Mouse (Mus musculus) kidney, embryonic 15.5 days (tissue): Measurements from ENCODE around the gene Gpx6. TPM values are rescaled to one million over a fixed set of nuclear protein-coding genes. Genes with fewer than 3 reads are reported as not detected.
A peak's percentile ranks its signal among the peaks of the same experiment; 100 is the strongest.

Experiments used
- ATAC-seq: fragments of 200-750 bp; cut with Nextera tagmentation; replicated peaks from 2 replicates; pipeline ENCODE4 v1.8.0; 2017; ENCODE audit warnings: moderate TSS enrichment; ENCODE audit not compliant: low FRiP score
- H3K27ac ChIP-seq: fragments of 300-500 bp; sonication (generic); 2 replicates; pipeline ENCODE4 v1.5.1; 2015; ENCODE audit warnings: mild to moderate bottlenecking, inconsistent platforms
- H3K27me3 ChIP-seq: fragments of 300-500 bp; sonication (generic); 2 replicates; pipeline ENCODE4 v1.6.1; 2015; ENCODE audit warnings: inconsistent platforms
- H3K36me3 ChIP-seq: fragments of 300-500 bp; sonication (generic); 2 replicates; pipeline ENCODE4 v1.6.1; 2015; ENCODE audit warnings: inconsistent platforms
- H3K4me1 ChIP-seq: fragments of 300-500 bp; sonication (generic); 2 replicates; pipeline ENCODE4 v1.6.1; 2015; ENCODE audit warnings: inconsistent platforms
- H3K4me2 ChIP-seq: fragments of 300-500 bp; sonication (generic); 2 replicates; pipeline ENCODE4 v1.6.1; 2015; ENCODE audit warnings: moderate library complexity, mild to moderate bottlenecking, inconsistent platforms
- H3K4me3 ChIP-seq: fragments of 300-500 bp; sonication (generic); replicated peaks from 2 replicates; pipeline ENCODE4 v1.5.1; 2015; ENCODE audit warnings: mild to moderate bottlenecking, inconsistent platforms
- H3K9ac ChIP-seq: fragments of 300-500 bp; sonication (generic); 2 replicates; pipeline ENCODE4 v1.6.1; 2015; ENCODE audit warnings: mild to moderate bottlenecking, inconsistent platforms
- H3K9me3 ChIP-seq: fragments of 300-500 bp; sonication (generic); replicated peaks from 2 replicates; pipeline ENCODE4 v1.6.1; 2016; ENCODE audit warnings: inconsistent platforms
- WGBS: fragments of 180-500 bp; shearing (Covaris S2); methylation state at CpG from one replicate; pipeline ENCODE4 v1.1.7; 2015; ENCODE audit warnings: mixed read lengths; 5-methylcytosine and 5-hydroxymethylcytosine counted together
- polyA plus RNA-seq: library from polyadenylated mRNA; unstranded; fragments of >200 nt; fragmentation: Nextera tagmentation; extraction: Ambion mirVana; gene quantifications from 2 replicates; pipeline ENCODE4 v1.2.1, GENCODE M21; 2015

The Gpx6 gene
- polyA plus RNA-seq, 1 experiment from 2014 or later = 5.2 TPM

DNA sequence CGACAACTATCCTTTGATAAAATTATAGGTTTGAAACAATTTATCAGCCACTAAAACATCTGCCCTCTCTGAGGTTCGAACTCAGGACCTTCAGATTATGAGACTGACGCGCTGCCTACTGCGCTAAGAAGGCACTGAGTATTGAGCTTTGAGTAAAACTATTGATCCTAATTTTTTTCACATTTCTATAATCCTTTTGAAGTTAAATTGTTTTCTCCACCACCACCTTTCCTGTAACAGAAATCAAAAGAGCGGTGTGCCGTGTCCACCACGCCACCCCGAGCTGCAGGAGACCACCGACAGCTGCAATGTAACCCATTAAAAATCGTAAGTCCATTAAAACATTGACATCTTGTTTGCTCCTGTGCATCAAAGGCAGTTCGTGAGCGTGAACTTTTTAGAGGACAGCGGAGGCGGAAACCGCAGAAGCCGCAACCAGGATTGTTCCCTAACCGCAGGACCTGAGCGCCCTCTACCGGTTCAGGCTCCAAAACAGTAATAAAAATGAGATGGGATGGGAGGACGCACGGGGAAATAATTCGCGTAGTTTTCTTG is 14.8 kb downstream of the Gpx6 start:
- ATAC-seq = peak; percentile 63
- no peak overlapping the region for H3K27ac ChIP-seq
- H3K4me1 ChIP-seq = peaks cover 12% of the 10 kb centered on the region
- 0 out of 2 replicates have a peak overlapping the region, but pooled peaks have one; percentile 12 for H3K9ac ChIP-seq
- under 1% methylated on average over 24 of the region's 24 CpGs for WGBS
- H3K9me3 ChIP-seq = no peaks in the 10 kb centered on the region
- no peaks in the 10 kb centered on the region for H3K36me3 ChIP-seq
- peak overlapping the region; percentile 48 for H3K4me3 ChIP-seq
- 0 out of 2 replicates have a peak, but pooled peaks cover 8% of the 10 kb centered on the region for H3K27me3 ChIP-seq
- H3K4me2 ChIP-seq = peak overlapping the region; percentile 67

GRCm38 (mm10) chr13:21327424-21327823 is 15.5 kb downstream of the Gpx6 start:
- H3K4me3 ChIP-seq = peak overlapping the region; percentile 48
- peak overlapping the region; percentile 67 for H3K4me2 ChIP-seq
- peaks cover 9% of the 10 kb centered on the region for H3K4me1 ChIP-seq
- H3K27me3 ChIP-seq = 0 out of 2 replicates have a peak, but pooled peaks cover 8% of the 10 kb centered on the region
- no peaks in the 10 kb centered on the region for H3K9me3 ChIP-seq
- peak overlapping the region; percentile 12; the same call in 1 of the 2 replicates for H3K9ac ChIP-seq
- no peak overlapping the region for H3K27ac ChIP-seq
- WGBS = under 1% methylated on average over 9 of the region's 9 CpGs
- ATAC-seq = peak; percentile 62
- H3K36me3 ChIP-seq = no peaks in the 10 kb centered on the region

GRCm38 (mm10) chr13:21346610-21347009 is 34.7 kb downstream of the Gpx6 start, which contains the start of gene Olfr1367:
Olfr1367 (plus strand) TSS chr13:21346910.
- Histone ChIP-seq H3K36me3 (no peaks in the 10 kb centered on the region), H3K4me2 (no peak within 1 kb of the TSS), H3K27me3 (no peaks in the 10 kb centered on the region), H3K4me3 (no peak within 1 kb of the TSS), H3K27ac (no peak within 1 kb of the TSS), H3K4me1 (no peaks in the 10 kb centered on the region), H3K9me3 (no peaks in the 10 kb centered on the region), H3K9ac (no peak within 1 kb of the TSS)
- no peak for ATAC-seq
- WGBS = 83% methylated on average over 1 of the region's 1 CpGs

DNA sequence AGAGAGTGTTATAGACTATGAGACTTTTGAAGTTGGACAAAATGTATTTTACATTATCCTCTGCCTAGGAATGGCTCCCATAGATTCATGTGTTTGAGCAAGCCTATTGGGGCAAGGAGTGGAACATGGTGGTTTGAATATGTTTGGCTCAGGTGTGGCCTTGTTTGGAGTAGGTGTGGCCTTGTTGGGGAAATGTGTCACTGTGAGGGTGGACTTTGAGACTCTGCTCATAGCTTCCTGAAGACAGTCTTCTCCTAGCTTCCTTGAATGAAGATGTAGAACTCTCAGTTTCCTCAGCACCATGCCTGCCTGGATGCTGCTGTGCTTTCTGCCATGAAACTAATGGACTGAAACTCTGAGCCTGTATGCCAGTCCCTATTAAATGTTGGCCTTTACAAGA is 38.7 kb downstream of the Gpx6 start:
- H3K36me3 ChIP-seq = no peaks in the 10 kb centered on the region
- H3K4me1 ChIP-seq = no peaks in the 10 kb centered on the region
- H3K9me3 ChIP-seq = no peaks in the 10 kb centered on the region
- no peak overlapping the region for H3K27ac ChIP-seq
- H3K27me3 ChIP-seq = no peaks in the 10 kb centered on the region
- no peak overlapping the region for H3K9ac ChIP-seq
- H3K4me2 ChIP-seq = no peak overlapping the region
- H3K4me3 ChIP-seq = no peak overlapping the region
- no peak for ATAC-seq

- ATAC-seq = peak; percentile 99
- H3K9me3 ChIP-seq = no peaks in the 10 kb centered on the region
- H3K4me2 ChIP-seq = peak within 1 kb of the TSS; percentile 67
- H3K36me3 ChIP-seq = peaks cover 18% of the 10 kb centered on the region
- H3K4me3 ChIP-seq = peak within 1 kb of the TSS; percentile 91
- 1% methylated on average over 29 of the region's 29 CpGs for WGBS
- peaks cover 21% of the 10 kb centered on the region for H3K4me1 ChIP-seq
- H3K27me3 ChIP-seq = no peaks in the 10 kb centered on the region
- peak within 1 kb of the TSS; percentile 83 for H3K27ac ChIP-seq
- peak within 1 kb of the TSS; percentile 91 for H3K9ac ChIP-seq
Observed at GRCm38 (mm10) chr13:21362621-21363248, 50.8 kb downstream of the Gpx6 start, which contains the start of gene Zscan12. Zscan12 (plus strand) TSS chr13:21362820.

DNA sequence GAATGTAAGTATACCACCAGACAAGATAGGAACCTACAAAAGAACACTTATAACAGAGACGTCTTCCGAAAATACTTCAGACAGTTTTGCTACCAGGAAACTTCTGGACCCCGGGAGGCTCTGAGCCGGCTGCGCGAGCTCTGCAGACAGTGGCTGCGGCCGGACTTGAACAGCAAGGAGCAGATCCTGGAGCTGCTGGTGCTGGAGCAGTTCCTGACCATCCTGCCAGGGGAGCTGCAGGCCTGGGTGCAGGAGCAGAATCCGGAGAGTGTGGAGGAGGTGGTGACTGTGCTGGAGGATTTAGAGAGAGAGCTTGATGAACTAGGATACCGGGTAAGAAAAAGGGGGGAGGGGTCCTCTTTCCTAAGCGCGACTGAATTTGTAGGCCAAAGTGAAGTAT is 51.8 kb downstream of the Gpx6 start:
- H3K9me3 ChIP-seq = no peaks in the 10 kb centered on the region
- H3K9ac ChIP-seq = peak overlapping the region; percentile 91; the same call in 1 of the 2 replicates
- no peak overlapping the region for H3K27ac ChIP-seq
- ATAC-seq = no peak
- no peaks in the 10 kb centered on the region for H3K27me3 ChIP-seq
- peak overlapping the region; percentile 67 for H3K4me2 ChIP-seq
- H3K36me3 ChIP-seq = peaks cover 28% of the 10 kb centered on the region
- H3K4me1 ChIP-seq = peaks cover 21% of the 10 kb centered on the region
- WGBS = 69% methylated on average over 12 of the region's 12 CpGs
- H3K4me3 ChIP-seq = peak overlapping the region; percentile 91

- H3K4me1 ChIP-seq = peaks cover 21% of the 10 kb centered on the region
- no peaks in the 10 kb centered on the region for H3K9me3 ChIP-seq
- ATAC-seq = no peak
- no peak overlapping the region for H3K9ac ChIP-seq
- H3K4me2 ChIP-seq = no peak overlapping the region
- no peak overlapping the region for H3K27ac ChIP-seq
- 79% methylated on average over 6 of the region's 6 CpGs for WGBS
- H3K27me3 ChIP-seq = no peaks in the 10 kb centered on the region
- H3K36me3 ChIP-seq = peaks cover 57% of the 10 kb centered on the region
- H3K4me3 ChIP-seq = no peak overlapping the region
Observed at GRCm38 (mm10) chr13:21366635-21367034, 54.7 kb downstream of the Gpx6 start.

Other genes starting within 250 kb of the Gpx6 start
- gene Olfr1370, start 237.2 kb upstream of the Gpx6 start, polyA plus RNA-seq = not detected in 2 replicates
- gene Olfr1369-ps1, start 200.6 kb upstream of the Gpx6 start, polyA plus RNA-seq = 0.05 TPM in 1 of 2 replicates, not detected in the other
- gene Olfr263, start 182.5 kb upstream of the Gpx6 start, polyA plus RNA-seq = not detected in 2 replicates
- gene Olfr1368, start 166.3 kb upstream of the Gpx6 start, polyA plus RNA-seq = not detected in 2 replicates
- gene Trim27, start 132.7 kb upstream of the Gpx6 start, polyA plus RNA-seq = 136 and 139 TPM in 2 replicates
- gene Gpx5, start 19.4 kb upstream of the Gpx6 start, polyA plus RNA-seq = not detected in 2 replicates
- not detected in 2 replicates for gene Olfr1367, start 34.8 kb downstream of the Gpx6 start, polyA plus RNA-seq
- gene Zscan12, start 50.7 kb downstream of the Gpx6 start, polyA plus RNA-seq = 12.4 and 12.7 TPM in 2 replicates
- 82.5 and 84.2 TPM in 2 replicates for gene Zkscan3, start 90.6 kb downstream of the Gpx6 start, polyA plus RNA-seq
- gene Pgbd1, start 128.9 kb downstream of the Gpx6 start, polyA plus RNA-seq = 3.6 and 3.9 TPM in 2 replicates
- 32.6 and 37.0 TPM in 2 replicates for gene Zscan26, start 141.6 kb downstream of the Gpx6 start, polyA plus RNA-seq
- 2.0 and 2.9 TPM in 2 replicates for gene Nkapl, start 156.4 kb downstream of the Gpx6 start, polyA plus RNA-seq
- gene Zkscan4, start 166.8 kb downstream of the Gpx6 start, polyA plus RNA-seq = 3.5 and 4.0 TPM in 2 replicates
- not detected in 2 replicates for gene Gm10065, start 167.3 kb downstream of the Gpx6 start, polyA plus RNA-seq
- gene AK157302, start 183.1 kb downstream of the Gpx6 start, polyA plus RNA-seq = 0.10 and 0.42 TPM in 2 replicates
- 5.1 and 9.2 TPM in 2 replicates for gene Gm11273, start 189.3 kb downstream of the Gpx6 start, polyA plus RNA-seq
- gene Zkscan8, start 219.0 kb downstream of the Gpx6 start, polyA plus RNA-seq = 6.4 and 6.7 TPM in 2 replicates
- gene Olfr1366, start 230.7 kb downstream of the Gpx6 start, polyA plus RNA-seq = 0.13 and 0.21 TPM in 2 replicates
- gene Olfr1535, start 247.8 kb downstream of the Gpx6 start, polyA plus RNA-seq = not detected in 2 replicates